In the genomic region with DNA sequence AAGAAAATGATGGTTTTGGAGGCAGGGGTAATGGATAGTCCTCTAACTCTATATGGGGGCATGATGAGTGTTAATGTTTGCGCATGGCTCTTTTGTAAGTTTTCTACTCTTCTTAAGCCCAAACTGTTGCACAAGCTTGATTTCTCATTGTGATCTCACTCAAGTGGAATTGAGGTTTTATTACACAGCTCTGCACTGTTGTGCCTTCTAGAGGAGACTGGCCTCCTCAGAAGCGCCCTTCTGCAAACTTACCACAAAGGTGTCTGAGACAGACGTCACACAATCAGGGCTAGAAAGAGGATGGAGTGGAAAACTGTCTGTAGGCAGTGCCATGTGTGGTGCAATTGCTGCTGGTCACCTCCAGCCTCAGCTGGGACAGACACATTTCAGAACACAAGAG, we compare ENCODE assay signal across 19 mouse cellular contexts. TPM values are rescaled to one million over a fixed set of nuclear protein-coding genes. Genes with fewer than 3 reads are reported as not detected.
"Had no signal": no experiment of that assay in that cellular context is flagged by ENCODE, and none has a peak within 500 bp of the region (broad histone marks: within the 10 kb centered on the region; RNA-seq: fewer than 3 reads in every experiment).

No protein-coding gene starts in this region.

- DNase-seq: kidney, postnatal 36 days; liver; liver, embryonic 13.5 days; liver, postnatal 0 days; lung, postnatal 36 days; midbrain, embryonic 14.5 days; right cerebral cortex, adult 18-20 months; right cerebral cortex, postnatal 25 days; thymus, postnatal 4 days had no signal

- H3K9ac ChIP-seq: limb, embryonic 12.5 days; liver, embryonic 13.5 days; liver, postnatal 0 days; lung, embryonic 15.5 days; neural tube, embryonic 15.5 days had no signal

- H3K4me3 ChIP-seq: limb, embryonic 12.5 days; liver, embryonic 13.5 days; lung, embryonic 15.5 days; midbrain, embryonic 10.5 days; myocyte; neural tube, embryonic 15.5 days had no signal

- H3K27ac ChIP-seq: limb, embryonic 12.5 days; liver, embryonic 13.5 days; lung, embryonic 15.5 days; midbrain, embryonic 10.5 days; neural tube, embryonic 15.5 days had no signal

- H3K4me2 ChIP-seq: limb, embryonic 12.5 days; liver, embryonic 13.5 days; lung, embryonic 15.5 days; neural tube, embryonic 15.5 days had no signal

- H3K27me3 ChIP-seq: limb, embryonic 12.5 days; liver, embryonic 13.5 days; lung, embryonic 15.5 days; neural tube, embryonic 15.5 days had no signal

- ATAC-seq: liver, postnatal 0 days had no signal

- H3K9me3 ChIP-seq: limb, embryonic 12.5 days; liver, embryonic 13.5 days; lung, embryonic 15.5 days; midbrain, embryonic 10.5 days; neural tube, embryonic 15.5 days had no signal

RNA-seq across cellular contexts. Expression of gene Qrfp, which starts 33.9 kb away (rescaled TPM):
- total RNA-seq: layer of hippocampus, adult 18-20 months; layer of hippocampus, postnatal 10 days; left cerebral cortex, postnatal 36 days; megakaryocyte progenitor cell, adult 5-6 weeks had no signal
- polyA plus RNA-seq: neural tube, embryonic 15.5 days; stomach, embryonic 16.5 days had no signal
